Mouse (Mus musculus): Measurements from ENCODE around the gene Olfr1061. TPM values are rescaled to one million over a fixed set of nuclear protein-coding genes. Genes with fewer than 3 reads are reported as not detected.
"Not testable (repeated sequence)": the region's sequence is repeated elsewhere in the genome, so short reads cannot be mapped to it uniquely, and the experiment has no call there.

Gene Olfr1061
- polyA plus RNA-seq, 1 experiment from 2014 or later = not detected

GRCm38 (mm10) chr2:86388461-86388860 lies 25.4 kb downstream of the Olfr1061 start, which contains the start of gene Olfr1058:
Olfr1058 (minus strand) TSS chr2:86388561.
- ATAC-seq (ENCODE audit: insufficient number of reproducible peaks, insufficient read depth, low FRiP score, low read depth); H3K4me2 ChIP-seq (ENCODE audit: low read length); H3K9me3 ChIP-seq (ENCODE audit: control insufficient read depth, low read length); H3K4me1 ChIP-seq (ENCODE audit: control insufficient read depth in 2 of 2, insufficient read depth in 2 of 2, low read length in 2 of 2); H3K36me3 ChIP-seq (ENCODE audit: control insufficient read depth, insufficient read depth, low read length); H3K9ac ChIP-seq (ENCODE audit: low read length); H3K4me3 ChIP-seq (ENCODE audit: control insufficient read depth in 1 of 2, insufficient read depth in 1 of 2, low read depth in 1 of 2, low read length in 2 of 2); H3K27me3 ChIP-seq (ENCODE audit: control insufficient read depth, insufficient read depth, low read length); H3K27ac ChIP-seq (replicated peaks in 1 of 2; ENCODE audit: control insufficient read depth in 1 of 2, insufficient read depth in 1 of 2, low read depth in 2 of 2, low read length in 2 of 2): not testable (repeated sequence)

- Histone ChIP-seq H3K9ac (ENCODE audit: low read length) (no peak within 1 kb of the TSS), H3K27ac (replicated peaks in 1 of 2; ENCODE audit: control insufficient read depth in 1 of 2, insufficient read depth in 1 of 2, low read depth in 2 of 2, low read length in 2 of 2) (no peak within 1 kb of the TSS), H3K4me2 (ENCODE audit: low read length) (no peak within 1 kb of the TSS), H3K36me3 (ENCODE audit: control insufficient read depth, insufficient read depth, low read length) (no peaks in the 10 kb centered on the region), H3K9me3 (ENCODE audit: control insufficient read depth, low read length) (no peaks in the 10 kb centered on the region), H3K4me1 (ENCODE audit: control insufficient read depth in 2 of 2, insufficient read depth in 2 of 2, low read length in 2 of 2) (no peaks in the 10 kb centered on the region), H3K4me3 (ENCODE audit: control insufficient read depth in 1 of 2, insufficient read depth in 1 of 2, low read depth in 1 of 2, low read length in 2 of 2) (no peak within 1 kb of the TSS), H3K27me3 (ENCODE audit: control insufficient read depth, insufficient read depth, low read length) (no peaks in the 10 kb centered on the region)
- ATAC-seq (ENCODE audit: insufficient number of reproducible peaks, insufficient read depth, low FRiP score, low read depth) = no peak
Measured at GRCm38 (mm10) chr2:86378293-86378692, 35.6 kb downstream of the Olfr1061 start, which contains the start of gene Olfr1057. Olfr1057 (minus strand) TSS chr2:86378393.

DNA sequence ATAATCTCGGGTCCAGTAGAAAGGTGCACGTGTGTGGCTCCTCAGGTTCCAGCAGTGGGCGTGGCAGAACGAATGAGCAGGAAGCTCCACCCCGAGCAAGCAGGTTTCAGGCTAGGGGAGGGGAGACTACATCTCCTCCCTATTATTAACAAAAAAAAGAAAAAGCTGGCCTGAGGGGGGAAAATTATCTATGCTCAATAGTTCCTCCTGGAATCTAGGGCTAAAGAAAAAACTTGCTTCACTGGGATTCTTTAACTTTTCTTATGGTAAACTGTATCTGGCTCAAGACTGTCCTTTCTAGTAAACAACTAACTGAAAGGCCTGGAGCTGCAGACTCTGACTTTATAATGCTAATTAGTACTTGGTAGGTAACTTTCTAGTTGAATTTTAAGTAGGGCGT lies 47.5 kb downstream of the Olfr1061 start:
- not testable (repeated sequence) for H3K27me3 ChIP-seq (ENCODE audit: control insufficient read depth, insufficient read depth, low read length); H3K36me3 ChIP-seq (ENCODE audit: control insufficient read depth, insufficient read depth, low read length); H3K27ac ChIP-seq (replicated peaks in 1 of 2; ENCODE audit: control insufficient read depth in 1 of 2, insufficient read depth in 1 of 2, low read depth in 2 of 2, low read length in 2 of 2); H3K4me1 ChIP-seq (ENCODE audit: control insufficient read depth in 2 of 2, insufficient read depth in 2 of 2, low read length in 2 of 2); H3K9me3 ChIP-seq (ENCODE audit: control insufficient read depth, low read length); H3K9ac ChIP-seq (ENCODE audit: low read length); H3K4me3 ChIP-seq (ENCODE audit: control insufficient read depth in 1 of 2, insufficient read depth in 1 of 2, low read depth in 1 of 2, low read length in 2 of 2); ATAC-seq (ENCODE audit: insufficient number of reproducible peaks, insufficient read depth, low FRiP score, low read depth); H3K4me2 ChIP-seq (ENCODE audit: low read length)
- WGBS = no CpG with 5 or more reads among the region's 6 CpGs

Other genes starting within 250 kb of the Olfr1061 start
- not detected in 2 replicates for gene Olfr1043, start 246.5 kb downstream of the Olfr1061 start, polyA plus RNA-seq (2014; fragmentation: Nextera tagmentation; extraction: Ambion mirVana)
- not detected in 2 replicates for gene Olfr1044, start 236.2 kb downstream of the Olfr1061 start, polyA plus RNA-seq (2014; fragmentation: Nextera tagmentation; extraction: Ambion mirVana)
- not detected in 2 replicates for gene Olfr52, start 228.4 kb downstream of the Olfr1061 start, polyA plus RNA-seq (2014; fragmentation: Nextera tagmentation; extraction: Ambion mirVana)
- gene Olfr1045, start 211.0 kb downstream of the Olfr1061 start, polyA plus RNA-seq (2014; fragmentation: Nextera tagmentation; extraction: Ambion mirVana) = not detected in 2 replicates
- not detected in 2 replicates for gene Olfr1046, start 194.7 kb downstream of the Olfr1061 start, polyA plus RNA-seq (2014; fragmentation: Nextera tagmentation; extraction: Ambion mirVana)
- not detected in 2 replicates for gene Olfr1047, start 182.6 kb downstream of the Olfr1061 start, polyA plus RNA-seq (2014; fragmentation: Nextera tagmentation; extraction: Ambion mirVana)
- not detected in 2 replicates for gene Olfr1048, start 173.8 kb downstream of the Olfr1061 start, polyA plus RNA-seq (2014; fragmentation: Nextera tagmentation; extraction: Ambion mirVana)
- gene Olfr1049, start 155.7 kb downstream of the Olfr1061 start, polyA plus RNA-seq (2014; fragmentation: Nextera tagmentation; extraction: Ambion mirVana) = not detected in 2 replicates
- gene Olfr1051, start 135.0 kb downstream of the Olfr1061 start, polyA plus RNA-seq (2014; fragmentation: Nextera tagmentation; extraction: Ambion mirVana) = not detected in 2 replicates
- gene Olfr1052, start 121.6 kb downstream of the Olfr1061 start, polyA plus RNA-seq (2014; fragmentation: Nextera tagmentation; extraction: Ambion mirVana) = not detected in 2 replicates
- gene Olfr1053, start 98.8 kb downstream of the Olfr1061 start, polyA plus RNA-seq (2014; fragmentation: Nextera tagmentation; extraction: Ambion mirVana) = not detected in 2 replicates
- gene Olfr1054, start 78.6 kb downstream of the Olfr1061 start, polyA plus RNA-seq (2014; fragmentation: Nextera tagmentation; extraction: Ambion mirVana) = not detected in 2 replicates
- not detected in 2 replicates for gene Olfr1055, start 63.8 kb downstream of the Olfr1061 start, polyA plus RNA-seq (2014; fragmentation: Nextera tagmentation; extraction: Ambion mirVana)
- not detected in 2 replicates for gene Olfr1056, start 51.6 kb downstream of the Olfr1061 start, polyA plus RNA-seq (2014; fragmentation: Nextera tagmentation; extraction: Ambion mirVana)
- gene Olfr1057, start 35.7 kb downstream of the Olfr1061 start, polyA plus RNA-seq (2014; fragmentation: Nextera tagmentation; extraction: Ambion mirVana) = not detected in 2 replicates
- not detected in 2 replicates for gene Olfr1058, start 25.5 kb downstream of the Olfr1061 start, polyA plus RNA-seq (2014; fragmentation: Nextera tagmentation; extraction: Ambion mirVana)
- not detected in 2 replicates for gene Olfr1062, start 12.7 kb upstream of the Olfr1061 start, polyA plus RNA-seq (2014; fragmentation: Nextera tagmentation; extraction: Ambion mirVana)
- gene Olfr1065, start 36.5 kb upstream of the Olfr1061 start, polyA plus RNA-seq (2014; fragmentation: Nextera tagmentation; extraction: Ambion mirVana) = not detected in 2 replicates
- not detected in 2 replicates for gene Olfr1066, start 42.2 kb upstream of the Olfr1061 start, polyA plus RNA-seq (2014; fragmentation: Nextera tagmentation; extraction: Ambion mirVana)
- gene Olfr228, start 73.3 kb upstream of the Olfr1061 start, polyA plus RNA-seq (2014; fragmentation: Nextera tagmentation; extraction: Ambion mirVana) = not detected in 2 replicates
- gene Olfr1076, start 94.4 kb upstream of the Olfr1061 start, polyA plus RNA-seq (2014; fragmentation: Nextera tagmentation; extraction: Ambion mirVana) = not detected in 2 replicates
- gene Olfr1079, start 128.4 kb upstream of the Olfr1061 start, polyA plus RNA-seq (2014; fragmentation: Nextera tagmentation; extraction: Ambion mirVana) = not detected in 2 replicates
- gene Olfr1080, start 144.2 kb upstream of the Olfr1061 start, polyA plus RNA-seq (2014; fragmentation: Nextera tagmentation; extraction: Ambion mirVana) = not detected in 2 replicates
- gene Olfr1082, start 184.9 kb upstream of the Olfr1061 start, polyA plus RNA-seq (2014; fragmentation: Nextera tagmentation; extraction: Ambion mirVana) = not detected in 2 replicates
- not detected in 2 replicates for gene Olfr1084, start 225.7 kb upstream of the Olfr1061 start, polyA plus RNA-seq (2014; fragmentation: Nextera tagmentation; extraction: Ambion mirVana)
- gene Olfr1085, start 248.0 kb upstream of the Olfr1061 start, polyA plus RNA-seq (2014; fragmentation: Nextera tagmentation; extraction: Ambion mirVana) = not detected in 2 replicates

Measured in heart, embryonic 14.5 days (tissue).